Mouse (Mus musculus) erythroblast, adult 5-6 weeks (primary cell): Measurements from ENCODE around the gene Olfr881. TPM values are rescaled to one million over a fixed set of nuclear protein-coding genes. Genes with fewer than 3 reads are reported as not detected.

Experiments used
- ATAC-seq: replicated peaks from 2 replicates; pipeline ENCODE4 v1.8.0; 2016; ENCODE audit warnings: moderate number of reproducible peaks, mild to moderate bottlenecking, moderate TSS enrichment, inconsistent platforms; ENCODE audit not compliant: poor library complexity, low FRiP score, severe bottlenecking
- total RNA-seq, 2 experiments: library from RNA; stranded (forward) in 1 of 2; stranded (reverse) in 1 of 2; fragments of 150-400 nt in 1 of 2; fragments of 200-764, 138-1000 nt in 1 of 2; gene quantifications; 2 replicates each; pipeline versions ENCODE4 v1.2.3 to v1.2.4; 2015 to 2017; ENCODE audit warnings: low replicate concordance in 2 of 2

The Olfr881 gene
- total RNA-seq (2015; ENCODE audit: low replicate concordance) (not detected in 2 replicates), total RNA-seq (2017; ENCODE audit: low replicate concordance) (0.14 TPM in 1 of 2 replicates, not detected in the other)

DNA sequence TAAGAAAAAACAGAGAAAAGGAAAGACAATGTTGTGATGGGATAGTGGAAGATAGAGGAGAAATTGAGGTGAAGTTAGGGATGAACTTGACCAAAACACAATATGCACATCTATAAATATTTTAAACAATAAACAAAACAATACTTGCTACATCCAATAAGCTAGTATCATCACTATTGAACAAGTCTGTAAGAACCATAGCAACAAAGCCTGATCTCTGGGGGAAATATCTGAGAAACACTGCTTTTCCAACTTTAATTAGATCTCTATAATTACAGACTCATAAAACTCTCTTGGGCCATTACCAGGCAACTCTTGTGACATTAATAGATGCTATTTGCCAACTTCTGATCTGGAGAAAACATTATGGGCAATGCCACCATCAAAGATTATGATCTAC is at the start of gene Olfr881:
Olfr881 (plus strand) TSS at position 301 of the 400 bp plus-strand sequence.
- no peak for ATAC-seq

DNA sequence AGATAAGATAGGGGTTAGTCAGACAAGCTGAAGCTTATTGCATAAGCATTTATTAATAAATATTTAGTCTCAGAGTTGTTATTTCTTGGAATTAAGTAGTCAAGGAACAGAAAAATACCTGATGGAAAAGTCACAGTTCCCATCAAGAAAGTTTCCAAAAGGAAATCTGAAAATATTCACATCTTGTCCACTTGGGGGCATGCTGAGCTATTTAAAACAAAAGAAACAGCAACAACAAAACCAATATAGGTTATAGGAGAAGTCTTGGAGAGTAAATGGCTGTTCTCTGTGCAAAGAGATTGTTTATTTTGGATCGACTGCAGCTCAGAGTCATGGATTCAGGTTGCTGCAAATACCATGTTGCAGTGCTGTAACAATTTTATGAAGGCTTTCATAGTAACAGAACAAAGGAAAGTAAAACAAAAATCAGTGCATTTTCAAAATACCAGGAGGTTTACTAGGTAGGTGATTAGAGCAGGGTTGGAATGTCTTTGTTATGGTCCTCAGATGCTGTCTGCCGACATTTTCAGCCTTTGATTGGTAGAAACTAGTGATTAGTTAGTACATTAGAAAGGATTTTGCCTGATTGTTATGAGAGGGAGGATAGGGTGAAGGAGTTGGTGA is 7.1 kb downstream of the Olfr881 start:
- no peak for ATAC-seq

DNA sequence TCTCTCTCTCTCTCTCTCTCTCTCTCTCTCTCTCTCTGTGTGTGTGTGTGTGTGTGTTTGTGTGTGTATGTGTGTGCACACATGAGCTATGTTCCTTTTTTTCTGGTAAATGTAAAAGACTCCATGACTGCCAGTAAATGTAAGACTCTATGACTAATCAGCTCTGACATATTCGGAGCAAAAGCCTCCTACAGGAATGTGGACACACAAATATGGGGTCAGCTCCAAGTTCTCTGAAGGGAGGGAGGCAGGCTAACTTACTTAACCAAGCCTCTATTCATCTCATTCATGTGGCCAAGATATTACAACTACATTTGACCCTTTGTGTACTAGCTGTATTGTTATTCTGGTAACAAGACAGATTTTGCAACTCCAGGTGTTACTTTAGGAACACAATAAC is 8.4 kb downstream of the Olfr881 start:
- ATAC-seq = no peak

DNA sequence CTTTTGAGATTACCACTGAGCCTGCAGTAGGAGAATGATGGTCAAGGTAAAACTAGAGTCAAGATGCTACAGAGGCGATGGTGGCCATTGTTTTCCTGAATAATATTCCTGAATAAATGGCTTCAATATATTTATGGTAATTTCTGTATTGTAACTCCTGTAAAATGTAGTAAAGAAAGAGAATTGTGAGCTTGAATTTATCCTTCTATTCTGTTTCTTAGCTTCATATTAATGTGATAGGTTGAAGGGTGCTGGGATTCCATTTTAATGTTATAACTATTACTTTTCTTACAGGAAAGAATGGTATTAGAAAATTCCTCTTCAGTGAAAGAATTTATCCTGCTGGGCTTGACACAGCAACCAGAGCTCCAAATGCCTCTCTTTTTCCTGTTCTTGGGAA is 33.9 kb downstream of the Olfr881 start, which contains the start of gene Olfr883:
Olfr883 (plus strand) TSS at position 301 of the 400 bp plus-strand sequence.
- no peak for ATAC-seq

Other genes starting within 250 kb of the Olfr881 start
- gene Olfr874, start 246.7 kb upstream of the Olfr881 start, total RNA-seq (2015; ENCODE audit: low replicate concordance) = not detected in 2 replicates
- gene Olfr874, start 246.7 kb upstream of the Olfr881 start, total RNA-seq (2017; ENCODE audit: low replicate concordance) = not detected in 2 replicates
- not detected in 2 replicates for gene Olfr875, start 220.0 kb upstream of the Olfr881 start, total RNA-seq (2015; ENCODE audit: low replicate concordance)
- gene Olfr875, start 220.0 kb upstream of the Olfr881 start, total RNA-seq (2017; ENCODE audit: low replicate concordance) = not detected in 2 replicates
- not detected in 2 replicates for gene Olfr876, start 188.8 kb upstream of the Olfr881 start, total RNA-seq (2015; ENCODE audit: low replicate concordance)
- not detected in 2 replicates for gene Olfr876, start 188.8 kb upstream of the Olfr881 start, total RNA-seq (2017; ENCODE audit: low replicate concordance)
- gene Olfr877, start 137.6 kb upstream of the Olfr881 start, total RNA-seq (2015; ENCODE audit: low replicate concordance) = not detected in 2 replicates
- gene Olfr877, start 137.6 kb upstream of the Olfr881 start, total RNA-seq (2017; ENCODE audit: low replicate concordance) = not detected in 2 replicates
- gene Olfr145, start 95.1 kb upstream of the Olfr881 start, total RNA-seq (2015; ENCODE audit: low replicate concordance) = not detected in 2 replicates
- not detected in 2 replicates for gene Olfr145, start 95.1 kb upstream of the Olfr881 start, total RNA-seq (2017; ENCODE audit: low replicate concordance)
- not detected in 2 replicates for gene Olfr878, start 74.0 kb upstream of the Olfr881 start, total RNA-seq (2015; ENCODE audit: low replicate concordance)
- not detected in 2 replicates for gene Olfr878, start 74.0 kb upstream of the Olfr881 start, total RNA-seq (2017; ENCODE audit: low replicate concordance)
- not detected in 2 replicates for gene Olfr883, start 34.0 kb downstream of the Olfr881 start, total RNA-seq (2015; ENCODE audit: low replicate concordance)
- gene Olfr883, start 34.0 kb downstream of the Olfr881 start, total RNA-seq (2017; ENCODE audit: low replicate concordance) = not detected in 2 replicates
- not detected in 2 replicates for gene Olfr884, start 54.7 kb downstream of the Olfr881 start, total RNA-seq (2015; ENCODE audit: low replicate concordance)
- gene Olfr884, start 54.7 kb downstream of the Olfr881 start, total RNA-seq (2017; ENCODE audit: low replicate concordance) = not detected in 2 replicates
- not detected in 2 replicates for gene Olfr885, start 69.5 kb downstream of the Olfr881 start, total RNA-seq (2015; ENCODE audit: low replicate concordance)
- not detected in 2 replicates for gene Olfr885, start 69.5 kb downstream of the Olfr881 start, total RNA-seq (2017; ENCODE audit: low replicate concordance)
- gene Olfr887, start 92.2 kb downstream of the Olfr881 start, total RNA-seq (2015; ENCODE audit: low replicate concordance) = not detected in 2 replicates
- gene Olfr887, start 92.2 kb downstream of the Olfr881 start, total RNA-seq (2017; ENCODE audit: low replicate concordance) = 0.14 TPM in 1 of 2 replicates, not detected in the other
- gene Olfr888, start 116.3 kb downstream of the Olfr881 start, total RNA-seq (2015; ENCODE audit: low replicate concordance) = not detected in 2 replicates
- gene Olfr888, start 116.3 kb downstream of the Olfr881 start, total RNA-seq (2017; ENCODE audit: low replicate concordance) = not detected in 2 replicates
- not detected in 2 replicates for gene Olfr889, start 123.4 kb downstream of the Olfr881 start, total RNA-seq (2015; ENCODE audit: low replicate concordance)
- not detected in 2 replicates for gene Olfr889, start 123.4 kb downstream of the Olfr881 start, total RNA-seq (2017; ENCODE audit: low replicate concordance)
- gene Olfr890, start 150.7 kb downstream of the Olfr881 start, total RNA-seq (2015; ENCODE audit: low replicate concordance) = not detected in 2 replicates
- gene Olfr890, start 150.7 kb downstream of the Olfr881 start, total RNA-seq (2017; ENCODE audit: low replicate concordance) = not detected in 2 replicates
- gene Olfr891, start 189.0 kb downstream of the Olfr881 start, total RNA-seq (2015; ENCODE audit: low replicate concordance) = not detected in 2 replicates
- not detected in 2 replicates for gene Olfr891, start 189.0 kb downstream of the Olfr881 start, total RNA-seq (2017; ENCODE audit: low replicate concordance)
- not detected in 2 replicates for gene Olfr893, start 216.5 kb downstream of the Olfr881 start, total RNA-seq (2015; ENCODE audit: low replicate concordance)
- not detected in 2 replicates for gene Olfr893, start 216.5 kb downstream of the Olfr881 start, total RNA-seq (2017; ENCODE audit: low replicate concordance)
- not detected in 2 replicates for gene Olfr894, start 226.2 kb downstream of the Olfr881 start, total RNA-seq (2015; ENCODE audit: low replicate concordance)
- gene Olfr894, start 226.2 kb downstream of the Olfr881 start, total RNA-seq (2017; ENCODE audit: low replicate concordance) = not detected in 2 replicates